Mouse (Mus musculus) adrenal gland, adult 2 months (tissue): ENCODE results near the gene Shank1. TPM values are rescaled to one million over a fixed set of nuclear protein-coding genes. Genes with fewer than 3 reads are reported as not detected.
A peak's percentile ranks its signal among the peaks of the same experiment; 100 is the strongest.

Experiments used
- DNase-seq: peaks from one replicate; pipeline ENCODE4 v3.0.0; 2021
- polyA plus RNA-seq: library from polyadenylated mRNA; depleted of rRNA; stranded (reverse); fragments of >200 nt; gene quantifications from 2 replicates; pipeline ENCODE4 v1.2.3, GENCODE M21; 2012
- total RNA-seq, 2 experiments: library from RNA; stranded (reverse); gene quantifications; 2 replicates each; pipeline ENCODE4 v1.2.3; 2021

Shank1 gene
- total and polyA plus RNA-seq, 3 experiments: 2.5 to 9.1 (median 8.0) TPM

DNA sequence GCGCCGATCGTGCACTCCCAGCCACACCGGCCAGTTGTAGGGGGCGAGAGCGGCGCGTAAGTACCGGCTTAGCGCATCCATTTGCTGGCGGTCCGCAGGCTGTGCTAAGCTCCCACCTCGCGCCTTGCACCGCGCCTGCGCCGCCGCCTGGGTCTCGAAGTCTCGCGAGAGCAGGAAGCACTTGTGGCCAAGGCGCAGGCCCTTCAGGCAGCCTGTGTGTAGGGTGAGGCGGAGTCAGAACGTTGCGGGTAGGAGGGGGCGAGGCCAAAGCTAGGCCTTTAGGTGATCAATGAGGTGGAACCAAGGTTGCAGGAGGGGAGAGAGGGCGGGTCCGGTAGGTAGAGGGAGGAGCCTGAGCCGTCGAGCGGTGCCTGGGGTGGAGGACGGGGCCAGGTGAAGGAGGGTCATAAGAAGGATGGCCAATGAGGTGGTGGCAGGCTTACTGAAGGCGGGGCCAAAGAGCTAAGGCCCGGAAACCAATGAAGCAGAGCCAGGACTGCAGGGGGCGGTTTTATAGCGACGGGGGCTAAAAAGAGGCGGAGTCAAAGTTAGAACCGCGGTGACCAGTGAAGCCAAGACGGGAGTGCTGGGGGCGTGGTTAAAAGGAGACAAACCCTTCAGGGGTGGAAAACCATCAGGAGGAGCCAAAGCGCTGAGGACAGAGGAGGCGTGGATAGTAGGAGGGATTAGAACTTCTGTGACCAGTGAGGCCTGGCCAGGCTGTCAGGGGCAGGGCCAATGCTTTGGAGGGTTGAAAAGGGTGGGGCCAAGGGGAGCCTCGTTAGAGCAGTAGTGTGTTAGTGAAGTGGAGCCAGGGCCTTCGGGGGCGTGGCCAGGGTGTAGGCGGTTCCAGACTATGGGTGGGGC is 5.0 kb upstream of the Shank1 start:
- DNase-seq: peak; percentile 97

DNA sequence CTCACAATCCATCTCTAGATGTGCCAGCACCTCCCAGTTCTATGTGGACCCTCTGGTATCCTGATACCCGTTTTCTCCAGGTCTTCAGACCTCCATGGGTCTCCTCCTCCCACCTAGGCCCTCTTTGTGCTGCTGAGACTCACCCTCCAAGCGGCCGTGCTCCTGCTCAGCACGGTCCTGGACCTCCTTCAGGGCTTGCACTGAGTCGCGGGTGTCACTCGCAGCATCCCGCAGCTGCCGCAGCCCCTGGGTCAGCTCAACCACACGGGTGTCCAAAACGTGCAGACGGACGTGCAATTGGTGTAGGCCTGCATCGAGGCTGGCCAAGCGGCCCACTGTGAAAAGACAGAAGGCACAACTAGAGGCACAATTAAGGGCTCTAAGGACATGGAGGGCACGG is 4.4 kb upstream of the Shank1 start:
- DNase-seq: no peak

DNA sequence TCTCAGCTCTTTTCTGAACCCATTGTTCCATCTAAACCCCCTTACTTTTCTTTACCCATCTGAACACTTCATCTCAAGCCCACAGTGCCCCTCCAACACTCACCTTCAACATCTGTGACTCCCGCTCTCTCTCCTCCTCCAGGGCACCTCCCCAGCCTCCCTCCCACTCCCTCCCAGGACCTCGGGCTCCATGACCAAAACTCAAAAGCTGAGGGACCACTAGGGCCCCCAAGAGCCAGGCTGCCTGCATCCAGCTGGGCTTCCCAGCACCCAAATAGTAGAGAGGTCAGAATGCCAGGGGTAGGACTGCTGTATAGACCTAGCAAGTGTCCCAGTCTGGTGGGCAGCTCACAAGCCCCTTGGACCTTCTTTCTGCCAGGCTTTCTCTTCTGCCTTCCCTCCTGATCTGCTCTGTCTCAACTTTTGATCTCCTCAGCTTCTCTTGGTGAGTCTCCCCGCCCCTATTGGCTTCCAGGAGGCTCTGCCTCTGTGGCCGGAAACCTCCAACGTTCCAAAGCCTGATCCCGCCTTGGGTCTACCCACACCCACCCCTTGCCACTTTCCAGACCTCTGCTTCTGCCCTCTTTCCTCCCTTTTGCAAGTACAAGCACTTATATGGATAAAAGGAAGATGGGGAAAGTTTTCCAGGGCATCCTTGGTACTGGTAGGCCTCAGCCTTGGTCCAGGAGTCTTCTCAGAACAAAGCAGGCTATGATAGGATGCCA is 3.4 kb upstream of the Shank1 start, which contains the start of gene Clec11a:
TSS of gene Clec11a (minus strand) at position 387 of the 725 bp plus-strand sequence.
- DNase-seq: no peak

DNA sequence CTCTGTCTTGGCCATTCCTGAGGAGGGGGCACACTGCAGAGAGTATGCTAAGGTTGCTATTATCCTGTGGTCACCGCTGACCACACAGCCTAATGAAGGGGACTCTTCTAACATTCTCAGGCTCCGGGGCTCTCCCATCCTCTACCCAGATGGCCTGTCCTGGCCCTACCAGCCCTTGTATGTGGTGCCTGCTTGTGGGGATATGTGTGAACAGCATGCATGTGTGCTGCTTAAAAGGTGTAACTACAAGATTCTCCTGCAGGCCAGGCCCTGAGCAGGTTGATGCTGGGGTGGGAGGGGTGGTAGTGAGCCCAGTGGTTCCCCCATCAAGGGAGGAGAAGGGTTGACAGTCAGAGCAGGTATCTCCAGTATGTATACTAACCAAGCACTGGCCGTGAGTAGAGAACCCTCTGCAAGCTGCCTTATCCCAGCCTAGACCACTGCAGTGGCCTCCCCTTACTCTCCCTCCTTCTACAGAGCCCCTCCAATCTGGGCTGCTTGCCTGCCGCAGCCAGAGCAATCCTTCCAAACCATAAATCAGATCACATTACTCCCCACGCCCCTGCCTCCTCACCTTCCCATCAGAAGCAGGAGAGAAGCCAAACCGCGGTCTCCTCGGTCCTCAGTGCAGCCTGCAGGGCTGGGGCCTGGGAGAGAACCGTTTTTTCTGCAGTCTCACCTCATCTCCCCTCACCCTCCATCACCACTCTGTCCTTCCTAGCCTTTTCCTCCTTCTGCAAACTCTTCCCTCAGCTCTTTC is 2.6 kb upstream of the Shank1 start:
- DNase-seq: no peak

DNA sequence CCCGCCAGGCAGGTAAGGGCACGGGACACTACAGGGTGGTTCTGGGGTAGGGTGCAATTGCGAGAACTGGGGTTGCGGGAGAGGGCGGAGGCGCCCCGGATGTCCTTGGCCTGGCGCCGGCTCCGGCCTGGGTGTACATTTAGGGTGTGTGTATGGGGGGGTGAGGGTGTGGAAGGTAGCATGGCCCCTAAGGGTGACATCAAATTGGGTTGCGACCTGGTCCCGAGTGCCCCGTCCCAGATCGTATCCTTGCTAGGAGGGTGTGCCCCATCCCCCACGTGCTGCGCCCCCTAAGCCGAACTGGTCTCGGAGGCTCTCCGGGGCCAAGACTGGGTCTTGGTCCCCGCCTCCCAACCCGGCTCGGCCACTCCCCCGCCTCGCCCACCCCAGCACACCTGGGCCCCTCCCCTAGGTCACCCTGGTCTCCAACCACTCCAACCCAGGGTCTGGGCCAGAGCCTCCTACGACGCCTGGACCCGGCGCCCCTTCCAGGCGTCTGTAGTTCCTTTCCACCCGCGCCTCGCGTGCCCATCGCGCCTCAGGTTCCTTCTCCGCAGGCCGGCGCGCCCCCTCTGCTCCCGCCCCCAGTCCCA is 328 bp downstream of the Shank1 start:
- peak; percentile 22 for DNase-seq

DNA sequence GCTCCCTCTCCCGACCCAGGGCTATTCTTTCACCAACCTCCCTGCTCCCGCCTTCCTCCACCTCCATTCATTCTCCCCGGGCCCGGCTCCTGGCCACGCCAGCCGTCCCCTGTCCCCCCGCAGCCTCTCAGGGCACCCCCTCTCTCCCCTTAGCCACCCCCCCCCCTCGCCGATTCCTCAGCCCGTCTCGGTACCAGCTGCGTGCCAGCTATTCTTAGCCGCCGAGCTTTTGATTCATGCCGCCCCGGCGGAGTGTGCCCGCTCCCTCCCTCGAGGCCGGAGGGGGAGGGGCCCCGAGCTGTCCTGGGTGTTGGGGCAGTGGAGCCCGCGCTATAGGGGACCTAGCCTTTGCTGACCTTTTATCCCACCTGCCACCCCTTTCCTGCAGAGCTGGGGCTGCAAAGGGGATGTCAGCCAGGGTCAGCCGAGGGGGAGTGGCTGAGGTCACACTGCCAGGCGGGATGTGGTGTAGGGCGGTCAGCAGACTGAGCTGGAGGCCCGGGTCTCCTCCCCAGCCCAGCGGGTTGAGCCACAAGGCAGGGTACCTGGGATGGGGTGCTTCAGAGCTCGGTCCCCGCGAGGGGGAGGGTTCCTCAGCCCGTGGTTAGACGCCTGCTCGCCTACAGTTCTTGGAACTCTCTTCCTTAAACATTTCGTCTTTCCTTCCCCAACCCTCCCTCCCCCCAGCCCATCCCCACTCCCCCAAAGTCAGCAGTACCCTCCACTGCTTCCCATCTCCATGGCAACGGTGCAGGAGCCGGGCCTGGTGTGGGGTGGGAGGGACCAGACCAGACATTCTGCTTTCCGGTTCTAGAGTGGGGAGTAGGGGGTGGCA is 1.0 kb downstream of the Shank1 start:
- DNase-seq: peak; percentile 72

DNA sequence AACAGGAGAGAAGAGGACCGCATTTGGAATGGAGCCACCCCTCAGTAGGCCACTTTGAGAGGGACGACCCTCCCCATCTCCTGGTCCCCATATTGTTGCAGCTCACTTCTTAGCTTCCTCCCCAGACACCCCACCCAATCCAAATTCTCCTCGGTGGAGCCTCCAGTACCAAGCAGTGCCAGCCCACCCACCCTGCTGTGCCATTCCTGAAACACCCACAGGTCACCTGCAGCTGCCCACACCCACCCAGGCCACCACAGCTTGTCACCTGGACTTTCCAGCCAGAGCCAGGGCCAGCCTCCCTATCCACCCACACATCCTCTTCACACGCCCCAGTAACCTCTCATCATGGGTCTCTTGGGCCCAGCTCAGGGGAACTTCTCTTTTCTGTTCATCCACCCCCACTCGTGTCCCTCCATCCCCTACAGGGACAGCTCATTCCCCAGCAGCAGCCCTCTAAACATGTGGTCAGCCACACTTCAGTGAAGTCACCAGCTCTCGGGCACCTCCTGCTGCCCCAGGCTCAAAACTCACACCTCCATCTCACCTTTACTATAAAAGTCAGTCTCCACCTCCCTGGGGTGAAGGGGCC is 1.8 kb downstream of the Shank1 start:
- no peak for DNase-seq

DNA sequence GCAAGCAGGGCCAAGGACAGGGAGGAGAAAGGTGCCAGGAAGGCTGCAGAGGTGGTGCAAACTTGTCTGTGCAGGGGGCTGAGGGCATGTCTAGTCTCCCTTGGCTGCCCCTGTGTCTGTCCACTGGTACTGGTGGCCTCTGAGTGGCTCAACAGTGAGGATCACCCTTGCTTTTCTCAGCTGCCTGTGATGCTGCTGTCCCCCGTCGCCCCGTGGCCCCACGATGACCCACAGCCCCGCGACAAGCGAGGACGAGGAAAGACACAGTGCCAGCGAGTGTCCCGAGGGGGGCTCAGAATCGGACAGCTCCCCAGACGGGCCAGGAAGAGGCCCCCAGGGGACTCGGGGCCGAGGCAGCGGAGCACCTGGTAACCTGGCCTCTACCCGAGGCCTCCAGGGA is 2.4 kb downstream of the Shank1 start:
- no peak for DNase-seq

DNA sequence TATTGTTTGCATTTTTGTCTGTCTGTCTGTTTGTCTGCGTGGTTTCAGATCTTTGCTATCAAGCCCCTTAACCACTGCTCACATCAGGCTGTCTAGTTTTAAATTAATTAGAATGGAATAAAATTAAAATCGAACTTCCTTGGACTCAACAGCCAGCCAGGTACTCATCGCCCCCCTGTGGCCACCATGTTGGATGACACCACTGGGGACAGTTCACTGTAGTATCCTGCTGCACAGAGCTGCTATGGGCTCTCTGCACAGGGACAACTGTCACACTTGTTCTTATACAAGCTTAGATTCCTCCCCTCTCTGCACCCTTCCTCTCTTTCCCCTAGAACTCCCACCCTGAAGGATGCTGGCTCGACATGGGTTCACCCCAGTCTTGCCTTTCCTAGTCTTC is 7.9 kb downstream of the Shank1 start:
- DNase-seq: no peak

DNA sequence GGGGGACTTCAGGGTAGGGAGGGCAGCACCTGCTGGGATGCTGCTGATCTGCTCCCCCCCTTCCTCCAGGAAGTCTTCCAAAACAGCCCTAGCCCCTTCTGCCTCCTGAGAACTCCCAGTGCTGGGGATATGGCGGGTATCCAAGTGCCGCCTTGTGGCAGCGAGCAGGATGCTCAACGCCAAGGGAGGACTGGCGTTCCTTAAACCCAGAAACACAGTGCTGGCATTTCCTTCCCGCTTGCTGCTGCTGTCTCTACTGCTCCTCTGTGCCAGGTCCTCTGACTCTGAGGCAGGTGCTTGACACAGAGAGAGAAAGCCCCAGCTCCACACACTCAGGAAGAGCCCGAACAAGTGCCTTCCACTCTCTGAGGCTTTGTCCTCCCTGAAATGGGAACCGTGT is 10.8 kb downstream of the Shank1 start:
- DNase-seq: no peak

DNA sequence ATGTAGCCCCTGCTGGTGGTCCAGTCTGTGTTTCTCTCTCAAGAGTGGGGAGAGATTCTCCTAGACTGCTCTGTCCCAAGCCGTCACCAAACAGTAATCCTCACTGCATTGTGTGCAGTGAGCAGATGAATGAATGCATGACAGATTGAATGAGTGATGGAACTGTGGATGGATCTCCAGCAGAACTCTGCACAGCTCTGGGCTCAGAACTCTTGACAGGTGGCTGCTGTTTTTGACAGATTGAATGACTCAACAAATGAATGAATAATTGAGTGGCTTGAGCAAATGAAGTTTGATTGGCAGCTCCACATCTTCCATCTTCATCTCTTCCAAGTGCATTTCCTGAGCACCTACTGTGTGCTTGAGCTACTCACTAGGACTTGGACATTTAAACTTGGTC is 12.2 kb downstream of the Shank1 start:
- DNase-seq: no peak

DNA sequence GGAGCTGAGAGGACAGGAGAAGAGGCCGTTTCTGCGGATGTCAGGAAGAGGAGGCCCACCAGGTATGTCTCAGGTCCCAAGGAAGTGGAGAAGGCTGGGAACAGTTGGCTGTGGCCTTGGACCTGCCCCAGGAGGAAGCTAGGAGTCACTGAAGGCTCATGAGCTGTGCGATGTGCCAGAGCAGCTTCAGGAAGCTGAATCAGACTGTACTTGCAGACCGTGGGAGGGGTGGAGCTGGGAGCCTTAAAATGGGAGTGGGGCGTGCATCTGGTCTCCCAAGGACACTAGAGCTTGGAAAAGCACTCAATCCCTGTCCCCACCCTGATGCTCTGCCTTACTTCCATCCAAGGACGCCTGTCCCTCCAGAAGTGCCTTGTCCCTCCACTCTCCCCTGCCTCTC is 16.6 kb downstream of the Shank1 start:
- no peak for DNase-seq

DNA sequence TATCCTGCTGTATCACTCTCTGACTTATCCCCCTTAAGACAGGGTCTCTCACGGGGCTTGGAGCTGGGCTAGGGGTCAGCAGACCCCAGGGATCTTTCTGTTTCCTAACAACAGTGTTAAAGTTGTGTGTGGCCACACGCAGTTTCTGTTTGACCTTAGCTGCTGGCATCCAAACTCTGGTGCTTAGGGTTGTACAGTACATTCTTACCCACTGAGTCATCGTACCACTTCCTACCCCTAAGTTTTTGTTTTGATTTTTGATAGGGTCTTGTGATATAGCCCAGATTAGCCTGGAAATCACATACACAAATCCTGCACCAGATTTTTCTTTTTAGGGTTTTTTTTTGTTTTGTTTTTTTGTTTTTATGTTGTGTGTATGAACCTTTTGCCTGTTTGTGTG is 22.3 kb downstream of the Shank1 start:
- no peak for DNase-seq

DNA sequence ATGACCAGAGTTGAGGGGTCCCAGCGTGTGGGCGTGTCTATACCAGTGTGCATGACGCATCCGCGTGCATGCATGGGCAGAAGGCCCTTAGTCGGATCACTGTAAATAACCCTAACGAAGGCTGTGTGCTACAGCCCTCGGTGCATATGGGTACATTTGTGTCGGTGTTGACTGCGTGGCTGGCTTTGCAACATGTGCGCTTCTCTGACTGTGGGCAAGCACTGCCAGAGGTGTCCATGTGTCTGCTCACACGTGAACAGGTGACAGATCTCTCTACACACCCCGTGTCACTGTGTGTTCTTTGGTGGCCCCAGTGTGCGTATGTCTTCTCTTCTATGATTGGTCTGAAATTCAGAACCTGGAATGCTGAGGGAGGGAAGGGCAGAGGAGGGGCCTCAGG is 24.1 kb downstream of the Shank1 start:
- DNase-seq: no peak

DNA sequence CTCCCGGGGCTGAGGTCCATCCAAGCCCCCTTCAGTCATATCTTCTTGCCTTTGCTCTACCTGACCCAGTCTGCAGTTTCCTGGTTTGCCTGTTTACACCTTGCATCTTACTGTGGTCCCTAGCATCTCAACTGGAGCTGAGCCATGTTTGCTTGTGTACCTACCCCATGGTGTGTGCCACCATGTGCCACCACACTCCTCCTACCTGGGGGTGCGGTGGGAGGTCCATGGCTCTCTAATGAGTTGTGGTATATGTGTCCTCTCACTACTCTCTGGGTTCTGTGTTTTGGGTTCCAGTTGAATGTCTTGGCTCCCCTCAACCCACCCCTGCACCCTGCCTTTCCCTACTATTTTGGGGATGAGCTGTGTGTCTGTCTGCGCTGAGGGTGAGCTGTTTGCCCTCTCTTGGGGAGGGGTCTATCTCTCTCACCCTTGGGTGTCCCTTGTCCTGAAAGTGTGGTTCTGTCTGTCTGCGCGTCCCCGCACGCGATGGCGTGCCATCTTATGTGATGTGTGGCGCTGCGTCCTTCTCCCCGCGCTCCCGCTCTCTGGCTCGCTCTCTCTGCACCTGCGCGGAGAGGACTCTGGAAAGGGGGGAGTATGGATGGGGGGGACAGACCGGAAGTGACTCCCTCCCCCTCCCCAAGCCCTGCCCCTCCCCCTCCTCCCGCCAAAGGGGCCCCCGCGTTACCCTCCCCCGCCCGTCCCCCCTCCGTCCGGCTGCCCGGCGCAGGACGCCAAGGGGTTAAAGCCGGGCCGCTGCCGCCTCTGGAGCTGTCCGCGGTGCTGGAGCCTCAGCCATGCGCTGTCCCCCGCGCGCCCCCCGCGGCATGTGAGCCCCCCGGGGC is 25.2 kb downstream of the Shank1 start:
- DNase-seq: no peak

DNA sequence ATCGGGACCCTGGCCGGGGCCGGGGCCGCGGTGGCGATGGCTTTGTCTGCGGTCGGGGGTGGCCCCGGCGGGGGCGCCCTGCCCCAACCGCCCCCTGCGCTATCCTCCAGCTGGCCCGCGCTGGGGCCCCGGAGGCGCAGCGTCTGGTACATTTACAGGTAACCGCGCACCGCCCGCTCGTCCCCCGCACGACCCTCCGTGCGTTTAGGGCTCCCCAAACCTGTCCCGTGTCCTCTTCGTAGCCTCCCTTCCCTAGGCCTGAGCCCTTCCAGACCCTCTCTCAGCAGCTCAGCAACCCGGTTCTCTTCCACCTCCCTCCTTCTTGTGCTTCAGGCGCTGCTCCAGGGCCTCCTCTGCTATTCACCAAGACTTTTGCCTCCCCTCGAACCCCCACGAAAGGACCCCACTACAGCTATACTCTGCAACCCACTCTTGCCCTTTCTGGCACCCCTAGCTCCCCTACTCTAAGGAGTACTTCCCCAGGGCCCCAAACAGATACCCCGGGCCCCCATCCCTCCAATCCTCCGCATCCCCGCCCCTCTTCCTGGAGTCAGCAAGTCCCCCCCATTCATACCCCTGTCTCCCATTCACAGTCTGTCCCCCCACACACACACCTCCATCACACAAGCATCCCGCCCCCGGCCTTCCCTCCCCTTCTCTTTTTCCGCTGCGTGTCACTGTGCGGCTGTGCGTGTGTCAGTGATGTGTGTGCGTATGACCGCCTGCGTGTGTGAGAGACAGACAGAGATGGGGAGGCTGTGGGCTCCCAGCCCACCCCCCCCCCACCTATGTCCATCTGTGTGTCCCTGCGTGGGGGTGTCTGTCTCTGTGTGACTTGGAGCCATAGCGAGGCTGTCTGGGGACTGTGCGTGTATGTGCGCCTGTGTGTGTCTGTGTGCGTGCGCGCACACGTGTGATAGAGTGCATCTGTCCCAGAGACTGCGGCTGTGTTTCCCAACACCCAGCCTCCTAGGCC is 26.3 kb downstream of the Shank1 start:
- DNase-seq: no peak

DNA sequence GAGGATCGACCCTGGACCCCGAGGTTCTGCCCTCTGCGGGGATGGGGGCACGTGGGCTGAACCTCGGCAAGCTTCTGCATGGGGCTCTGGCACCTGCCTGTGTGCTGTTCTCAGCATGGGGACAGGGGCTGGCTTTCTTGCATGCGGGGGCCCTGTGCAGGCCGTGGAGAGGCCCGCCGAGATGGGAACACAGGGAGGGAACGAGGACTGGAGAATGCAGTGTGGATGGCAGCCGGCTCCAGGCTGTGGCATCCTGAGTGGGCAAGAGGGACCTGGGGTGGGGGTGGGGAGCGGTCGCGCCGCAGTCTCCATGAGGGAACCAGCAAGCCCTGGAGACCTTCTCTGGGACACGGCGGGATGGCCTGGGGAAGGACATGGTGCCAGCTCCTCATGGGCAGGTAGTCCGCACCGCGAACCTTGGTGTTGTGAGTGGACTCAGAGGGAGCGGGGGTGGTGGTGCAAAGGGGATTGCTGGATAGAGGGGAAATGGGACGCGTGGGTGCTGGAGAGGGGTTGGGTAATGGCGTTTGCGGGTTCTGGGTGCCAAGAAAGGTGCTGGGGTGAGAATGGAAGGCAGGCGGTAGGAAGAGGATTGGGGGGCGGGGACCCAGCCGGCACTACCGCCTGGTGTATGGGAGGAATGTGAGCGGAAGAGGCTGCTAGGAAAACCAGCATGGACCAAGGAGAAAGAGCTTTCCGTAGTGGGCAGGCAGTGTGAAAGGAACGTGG is 27.2 kb downstream of the Shank1 start:
- no peak for DNase-seq

DNA sequence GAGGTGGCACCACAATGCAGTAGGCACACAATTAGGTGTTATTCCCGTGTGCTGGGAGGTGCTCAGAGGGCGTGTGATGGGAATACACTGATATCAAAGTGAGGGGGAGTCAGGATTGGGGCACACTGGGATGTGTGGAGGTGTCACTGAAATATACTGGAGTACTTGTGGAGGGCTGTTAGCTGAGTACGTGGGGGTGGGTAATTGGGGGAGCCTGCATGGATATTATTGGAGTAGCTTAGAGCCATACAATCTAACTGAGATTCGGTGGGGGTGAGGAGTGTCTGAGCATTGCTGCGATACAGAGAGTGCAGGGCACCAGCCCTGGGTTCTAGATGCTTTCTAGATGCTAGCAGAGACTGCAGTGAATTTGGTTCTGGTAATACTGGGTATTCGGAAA is 30.2 kb downstream of the Shank1 start:
- no peak for DNase-seq
